Mouse (Mus musculus) kidney, embryonic 16.5 days (tissue): ENCODE data around the gene Rcor2. TPM values are rescaled to one million over a fixed set of nuclear protein-coding genes. Genes with fewer than 3 reads are reported as not detected.
A peak's percentile ranks its signal among the peaks of the same experiment; 100 is the strongest.

Source experiments
- ATAC-seq: fragments of 200-750 bp; cut with Nextera tagmentation; 2 replicates; pipeline ENCODE4 v1.8.0; 2017; ENCODE audit warnings: moderate TSS enrichment; ENCODE audit not compliant: low FRiP score, low TSS enrichment
- H3K27ac ChIP-seq: fragments of 300-500 bp; sonication (generic); 2 replicates; pipeline ENCODE4 v1.5.1; 2014; ENCODE audit warnings: low read length
- H3K27me3 ChIP-seq: fragments of 300-500 bp; sonication (generic); 2 replicates; pipeline ENCODE4 v1.6.1; 2014; ENCODE audit warnings: low read length, control low read depth, mixed read lengths; ENCODE audit not compliant: insufficient read depth
- H3K36me3 ChIP-seq: fragments of 300-500 bp; sonication (generic); 2 replicates; pipeline ENCODE4 v1.6.1; 2014; ENCODE audit warnings: low read length, control low read depth, mixed read lengths; ENCODE audit not compliant: insufficient read depth
- H3K4me1 ChIP-seq: fragments of 300-500 bp; sonication (generic); 2 replicates; pipeline ENCODE4 v1.6.1; 2014; ENCODE audit warnings: low read length, control low read depth, mixed read lengths; ENCODE audit not compliant: insufficient read depth
- H3K4me2 ChIP-seq: fragments of 300-500 bp; sonication (generic); replicated peaks from 2 replicates; pipeline ENCODE4 v1.6.1; 2014; ENCODE audit warnings: low read depth, low read length
- H3K4me3 ChIP-seq: fragments of 300-500 bp; sonication (generic); 2 replicates; pipeline ENCODE4 v1.5.1; 2014; ENCODE audit warnings: mild to moderate bottlenecking, low read length
- H3K9ac ChIP-seq: fragments of 300-500 bp; sonication (generic); replicated peaks from 2 replicates; pipeline ENCODE4 v1.6.1; 2014; ENCODE audit warnings: low read length
- H3K9me3 ChIP-seq: fragments of 300-500 bp; sonication (generic); 2 replicates; pipeline ENCODE4 v1.6.1; 2016; ENCODE audit warnings: low read length, control low read depth
- WGBS: fragments of 180-500 bp; shearing (Covaris S2); extraction: QIAGEN DNeasy Blood & Tissue Kit; methylation state at CpG from one replicate; pipeline ENCODE4 v1.1.7; 2014; 5-methylcytosine and 5-hydroxymethylcytosine counted together
- polyA plus RNA-seq: library from polyadenylated mRNA; unstranded; fragments of >200 nt; fragmentation: Nextera tagmentation; extraction: Ambion mirVana; gene quantifications from 2 replicates; pipeline ENCODE4 v1.2.1, GENCODE M21; 2015

The Rcor2 gene
- polyA plus RNA-seq, 1 experiment from 2014 or later: 10.8 TPM

DNA sequence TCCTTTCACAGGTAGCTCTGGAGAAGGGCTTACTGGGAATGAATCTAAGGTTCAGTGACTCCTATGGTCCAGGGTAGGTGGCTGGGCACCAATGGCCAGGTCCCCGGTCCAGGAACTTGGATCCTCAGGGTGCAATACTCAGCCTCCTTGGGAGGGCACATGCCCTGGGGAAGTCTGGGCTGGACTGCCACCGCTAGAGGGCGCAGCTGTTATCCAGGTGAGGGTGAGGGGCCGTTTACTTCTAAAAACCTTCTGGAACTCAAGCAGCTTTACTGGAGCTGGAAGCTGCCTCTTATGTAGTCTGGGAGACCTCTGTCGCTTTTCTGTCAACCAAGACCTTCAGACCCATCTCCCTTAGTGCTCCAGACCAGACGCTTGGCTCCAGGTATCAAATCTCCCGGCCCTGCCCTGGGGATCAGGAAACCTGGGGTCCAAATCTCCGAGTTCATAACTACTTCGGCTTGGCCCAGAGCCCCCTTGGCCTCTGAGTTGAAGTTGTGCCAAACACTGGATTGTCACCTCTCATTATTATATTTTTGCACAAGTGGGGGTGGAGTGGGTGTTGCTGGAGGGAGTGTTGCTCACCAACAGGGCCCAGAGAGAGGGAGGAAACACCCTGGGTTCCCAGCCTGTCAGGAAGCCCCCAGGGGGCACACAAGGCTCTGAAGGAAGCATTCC lies 2.9 kb upstream of the Rcor2 start:
- no peaks in the 10 kb centered on the region for H3K9me3 ChIP-seq

DNA sequence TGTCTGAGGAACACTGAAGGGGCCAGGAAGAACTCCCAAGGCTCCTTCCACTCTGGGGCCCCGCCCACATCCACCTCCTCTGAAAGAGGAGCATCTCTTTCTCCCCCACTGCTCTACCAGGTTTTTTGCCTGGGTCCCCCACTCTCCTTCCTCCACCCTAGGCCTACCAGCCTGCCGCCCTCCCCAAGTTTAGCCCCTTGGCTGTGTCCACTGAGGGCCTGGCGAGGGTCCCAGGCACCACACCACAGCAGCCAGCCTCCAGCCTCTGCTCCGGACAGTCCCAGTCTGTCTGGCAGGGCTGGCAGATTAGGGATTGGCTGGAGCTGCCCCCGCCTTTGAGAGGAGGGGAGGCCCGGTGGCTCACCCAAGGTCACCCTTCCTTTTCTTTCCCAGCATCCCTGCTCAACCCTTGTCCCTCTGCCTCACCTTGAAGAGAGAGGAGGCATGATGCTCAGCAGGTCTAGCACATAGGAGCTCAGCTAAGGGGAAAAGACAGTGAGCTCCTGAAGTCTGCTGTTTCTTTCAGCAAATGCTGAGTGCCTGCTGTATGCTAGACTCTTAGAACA lies 2.3 kb upstream of the Rcor2 start:
- Histone ChIP-seq H3K27me3 (no peaks in the 10 kb centered on the region), H3K4me2 (no peak overlapping the region), H3K36me3 (no peaks in the 10 kb centered on the region), H3K27ac (0 out of 2 replicates have a peak overlapping the region, but pooled peaks have one; percentile 13), H3K4me3 (no peak overlapping the region), H3K9me3 (no peaks in the 10 kb centered on the region), H3K9ac (peak overlapping the region; percentile 51), H3K4me1 (peaks cover 47% of the 10 kb centered on the region)
- WGBS: 34% methylated on average over 6 of the region's 6 CpGs
- ATAC-seq: no peak

More for the DNA sequence above, 2.9 kb upstream of the Rcor2 start:
- H3K9ac ChIP-seq: 0 out of 2 replicates have a peak overlapping the region, but pooled peaks have one; percentile 27
- H3K36me3 ChIP-seq: no peaks in the 10 kb centered on the region
- 18% methylated on average over 9 of the region's 9 CpGs for WGBS
- H3K4me2 ChIP-seq: no peak overlapping the region
- H3K27ac ChIP-seq: no peak overlapping the region
- H3K4me3 ChIP-seq: no peak overlapping the region
- no peak for ATAC-seq
- H3K4me1 ChIP-seq: peaks cover 40% of the 10 kb centered on the region
- H3K27me3 ChIP-seq: no peaks in the 10 kb centered on the region

DNA sequence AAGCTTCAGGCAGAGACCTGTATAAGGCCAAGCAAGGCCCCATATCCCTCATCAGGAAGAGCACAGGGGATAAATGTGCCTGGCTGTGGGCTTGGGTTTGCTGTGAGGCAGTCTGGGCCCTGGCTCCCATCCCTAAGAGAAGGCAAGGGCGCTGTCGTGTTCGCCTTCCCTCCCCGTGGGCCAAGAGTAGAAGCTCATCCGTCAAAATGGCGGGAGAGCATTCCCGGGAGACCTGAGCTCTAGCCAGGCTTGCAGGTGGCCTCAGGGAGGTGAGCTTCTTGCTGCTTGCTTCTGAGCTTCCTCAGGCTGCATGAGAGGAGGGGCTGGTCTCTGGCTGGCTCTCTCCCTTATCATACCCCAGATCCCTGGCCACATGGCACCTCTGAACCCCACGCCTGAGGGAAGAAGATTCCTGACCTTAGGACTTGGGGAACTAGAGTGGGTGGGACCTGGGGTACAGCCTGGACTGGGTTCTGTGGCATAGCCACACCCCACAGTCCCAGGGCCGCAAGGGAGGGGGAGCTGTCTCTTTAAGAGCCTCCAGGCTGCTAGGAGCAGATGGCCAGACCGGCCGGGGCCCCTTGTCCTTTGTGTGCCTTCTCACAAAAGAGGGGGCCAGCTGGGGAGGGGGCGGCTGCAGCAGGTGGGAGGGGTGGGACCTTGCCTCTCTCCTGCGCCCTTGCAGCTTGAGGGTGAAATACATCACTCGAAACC lies 1.5 kb upstream of the Rcor2 start:
- 20% methylated on average over 13 of the region's 14 CpGs for WGBS
- ATAC-seq: no peak
- Histone ChIP-seq H3K9ac (peak overlapping the region; percentile 51), H3K9me3 (no peaks in the 10 kb centered on the region), H3K27ac (peak overlapping the region; percentile 34; the same call in 1 of the 2 replicates), H3K27me3 (no peaks in the 10 kb centered on the region), H3K4me2 (no peak overlapping the region), H3K4me1 (peaks cover 49% of the 10 kb centered on the region), H3K4me3 (no peak overlapping the region), H3K36me3 (0 out of 2 replicates have a peak, but pooled peaks cover 3% of the 10 kb centered on the region)

DNA sequence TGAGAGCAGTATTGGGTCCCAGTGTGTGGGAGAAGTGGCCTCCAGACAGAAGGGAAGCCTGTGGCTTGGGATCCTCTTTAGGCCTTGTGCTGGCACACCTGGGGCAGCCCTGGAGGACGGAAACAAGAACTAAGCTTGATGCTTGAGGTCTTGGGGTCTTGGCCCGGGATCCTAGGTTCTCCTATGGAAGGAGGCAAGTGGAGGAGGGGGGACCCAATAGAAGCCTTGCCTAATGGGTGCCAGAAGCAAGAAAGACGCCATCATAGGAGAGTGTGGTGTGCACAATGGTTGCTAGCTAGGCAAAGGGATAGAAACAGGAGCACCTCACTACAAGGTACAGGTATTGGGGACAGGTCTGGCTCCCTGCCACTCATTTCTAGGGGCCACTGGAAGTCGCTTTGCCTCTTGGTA lies 699 bp upstream of the Rcor2 start:
- 49% methylated on average over 4 of the region's 4 CpGs for WGBS
- no peak for ATAC-seq
- Histone ChIP-seq H3K27me3 (no peaks in the 10 kb centered on the region), H3K27ac (peak overlapping the region; percentile 86; the same call in 1 of the 2 replicates), H3K36me3 (peaks cover 4% of the 10 kb centered on the region), H3K4me1 (peaks cover 49% of the 10 kb centered on the region), H3K9me3 (no peaks in the 10 kb centered on the region), H3K4me3 (no peak overlapping the region), H3K4me2 (no peak overlapping the region), H3K9ac (peak overlapping the region; percentile 38; the same call in 1 of the 2 replicates)

DNA sequence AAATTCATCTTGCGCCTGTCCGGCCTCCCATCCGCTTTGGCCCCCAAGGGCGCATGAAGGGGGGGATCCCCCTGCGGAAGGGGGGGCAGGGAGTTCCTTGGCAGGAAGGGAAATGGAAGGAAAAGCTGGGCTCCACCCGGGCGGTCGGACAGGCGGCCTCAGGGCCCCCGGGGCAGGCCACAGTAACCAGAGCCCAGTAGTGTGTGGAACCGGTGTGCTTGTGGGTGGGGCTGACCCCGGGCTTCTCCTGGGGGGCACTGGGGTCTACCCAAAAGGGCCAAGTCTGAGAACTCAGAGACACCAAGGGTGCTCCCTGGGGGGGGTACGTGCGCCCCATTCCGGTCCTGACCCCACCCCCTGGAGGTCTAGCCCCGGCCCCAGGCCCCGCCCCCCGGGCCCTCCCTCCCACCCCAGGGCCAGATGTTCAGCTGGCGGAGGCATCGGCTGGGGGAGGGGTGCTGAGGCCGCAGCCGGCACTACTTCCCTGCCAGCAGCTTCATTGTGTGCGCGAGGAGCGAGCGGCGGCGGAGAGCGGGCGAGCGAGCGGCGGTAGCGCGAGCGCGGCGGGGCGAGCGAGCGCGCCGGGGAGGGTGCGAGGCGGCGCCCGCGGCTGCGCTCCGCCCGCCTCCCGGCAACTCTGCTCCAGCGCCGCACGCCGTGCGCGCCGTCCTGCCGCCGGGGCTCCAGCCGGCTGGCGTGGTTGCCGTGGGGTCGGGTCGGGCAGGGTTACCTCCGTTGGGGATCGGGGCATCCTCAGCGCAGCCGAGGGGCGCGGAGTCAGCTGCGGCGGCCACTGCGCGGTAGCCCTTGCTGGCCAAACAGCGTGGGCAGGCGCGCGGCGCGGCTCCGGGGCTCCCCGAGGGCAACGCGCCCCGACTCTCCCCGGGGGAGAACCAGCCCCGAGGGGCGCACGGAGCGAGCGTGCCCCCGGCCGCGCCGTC lies 926 bp downstream of the Rcor2 start:
- H3K27me3 ChIP-seq: no peaks in the 10 kb centered on the region
- peaks cover 49% of the 10 kb centered on the region for H3K4me1 ChIP-seq
- H3K4me2 ChIP-seq: peak overlapping the region; percentile 96
- 1% methylated on average over 62 of the region's 97 CpGs for WGBS
- H3K36me3 ChIP-seq: peaks cover 8% of the 10 kb centered on the region
- ATAC-seq: peak; percentile 58; the same call in 1 of the 2 replicates
- peak overlapping the region; percentile 73 for H3K4me3 ChIP-seq
- peak overlapping the region; percentile 92 for H3K9ac ChIP-seq
- H3K27ac ChIP-seq: peak overlapping the region; percentile 86
- no peaks in the 10 kb centered on the region for H3K9me3 ChIP-seq

DNA sequence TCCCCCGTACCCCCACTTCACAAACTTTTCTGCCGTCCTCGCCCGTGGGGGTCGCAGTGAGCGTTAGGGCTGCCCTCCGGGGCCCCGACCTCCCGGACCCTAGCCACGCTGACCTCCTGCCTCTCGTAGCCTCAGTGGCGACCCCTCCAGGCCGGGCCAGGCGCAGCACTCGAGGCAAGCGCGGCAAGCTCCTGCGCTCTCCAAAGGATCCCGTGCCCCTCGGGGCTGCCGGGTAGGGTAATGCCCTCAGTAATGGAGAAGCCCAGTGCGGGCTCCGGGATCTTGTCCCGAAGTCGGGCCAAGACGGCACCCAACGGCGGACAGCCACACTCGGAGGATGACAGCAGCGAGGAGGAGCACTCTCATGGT lies 1.6 kb downstream of the Rcor2 start:
- WGBS: under 1% methylated on average over 30 of the region's 30 CpGs

DNA sequence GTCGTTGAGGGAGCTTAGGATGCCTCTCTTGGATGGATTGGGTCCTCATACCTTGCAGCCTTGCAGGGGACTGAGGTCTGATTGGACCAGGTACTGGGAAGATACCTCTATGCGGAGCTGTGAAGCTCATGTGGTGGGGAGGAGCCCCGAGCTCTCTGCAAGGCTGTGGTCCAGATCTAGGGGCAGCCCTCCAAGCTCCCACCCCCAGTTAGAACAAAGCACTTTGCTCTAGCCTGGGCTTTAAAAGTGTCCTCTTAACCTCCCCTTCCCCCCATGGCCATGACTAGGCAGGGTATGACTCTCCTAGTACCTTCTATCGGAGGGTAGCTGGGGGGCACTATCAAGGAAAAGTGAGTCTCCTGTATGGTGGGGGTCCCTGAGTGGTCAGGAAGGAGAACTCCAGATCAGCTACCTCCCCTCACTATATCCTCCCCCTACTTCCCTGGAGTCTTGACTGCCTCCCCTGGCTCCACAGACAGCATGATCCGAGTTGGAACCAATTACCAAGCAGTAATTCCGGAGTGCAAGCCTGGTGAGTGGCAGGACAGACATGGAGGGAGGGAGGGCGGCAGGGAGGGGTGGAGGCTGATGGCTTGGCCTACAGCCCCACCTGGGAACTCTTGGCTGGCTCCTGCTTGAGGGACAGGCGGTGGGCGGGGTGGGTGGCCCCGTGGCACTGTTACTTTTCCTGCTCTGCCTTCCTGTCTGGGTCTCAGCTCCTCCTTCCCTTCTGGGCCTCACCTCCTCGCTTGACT lies 2.3 kb downstream of the Rcor2 start:
- Histone ChIP-seq H3K9ac (peak overlapping the region; percentile 92), H3K9me3 (no peaks in the 10 kb centered on the region), H3K27ac (no peak overlapping the region), H3K36me3 (peaks cover 21% of the 10 kb centered on the region), H3K4me2 (peak overlapping the region; percentile 96), H3K4me1 (peaks cover 48% of the 10 kb centered on the region), H3K4me3 (peak overlapping the region; percentile 73), H3K27me3 (no peaks in the 10 kb centered on the region)
- ATAC-seq: no peak
- WGBS: 11% methylated on average over 11 of the region's 11 CpGs

More for the DNA sequence above, 1.6 kb downstream of the Rcor2 start:
- H3K27ac ChIP-seq: peak overlapping the region; percentile 86; the same call in 1 of the 2 replicates
- peak overlapping the region; percentile 92 for H3K9ac ChIP-seq
- peak overlapping the region; percentile 96 for H3K4me2 ChIP-seq
- no peaks in the 10 kb centered on the region for H3K9me3 ChIP-seq
- H3K4me3 ChIP-seq: peak overlapping the region; percentile 73
- H3K36me3 ChIP-seq: peaks cover 15% of the 10 kb centered on the region
- no peaks in the 10 kb centered on the region for H3K27me3 ChIP-seq
- peak; percentile 28; the same call in 1 of the 2 replicates for ATAC-seq
- H3K4me1 ChIP-seq: peaks cover 49% of the 10 kb centered on the region

DNA sequence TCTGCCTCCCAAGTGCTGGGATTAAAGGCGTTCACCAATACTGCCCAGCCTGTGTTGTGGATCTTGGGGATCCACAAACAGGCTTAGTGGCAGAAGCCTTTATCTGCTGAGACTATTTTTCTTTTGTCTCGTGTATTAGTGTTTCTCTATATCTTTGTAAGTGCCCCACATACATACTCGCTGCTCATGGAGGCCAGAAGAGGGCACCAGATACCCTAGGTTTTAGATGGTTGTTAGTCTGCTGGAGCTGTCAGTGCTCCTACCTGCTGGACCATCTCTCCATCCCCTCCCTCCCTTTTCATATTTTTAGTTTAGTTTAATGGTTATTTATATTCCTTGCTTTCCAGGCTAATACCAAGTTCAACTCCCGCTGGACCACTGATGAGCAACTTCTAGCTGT lies 6.4 kb downstream of the Rcor2 start:
- Histone ChIP-seq H3K9me3 (no peaks in the 10 kb centered on the region), H3K4me1 (peaks cover 20% of the 10 kb centered on the region), H3K9ac (no peak overlapping the region), H3K4me2 (no peak overlapping the region), H3K27ac (no peak overlapping the region), H3K4me3 (no peak overlapping the region), H3K27me3 (no peaks in the 10 kb centered on the region), H3K36me3 (peaks cover 41% of the 10 kb centered on the region)
- no peak for ATAC-seq
- 97% methylated on average over 4 of the region's 4 CpGs for WGBS
